Mouse (Mus musculus) effector memory CD4-positive, alpha-beta T cell, adult 7 months (primary cell): ENCODE data around the gene Zfp78. TPM values are rescaled to one million over a fixed set of nuclear protein-coding genes. Genes with fewer than 3 reads are reported as not detected.

Experiments used
- polyA plus RNA-seq: library from polyadenylated mRNA; unstranded; fragments of 100-300 nt; shearing (Covaris generic); gene quantifications from one replicate; pipeline ENCODE4 v1.2.1, GENCODE M21; 2017

The Zfp78 gene
- 1.9 TPM for polyA plus RNA-seq

GRCm38 (mm10) chr7:6363047-6363488, at the start of gene Zfp78:
Gene Zfp78, plus strand, starts transcription at chr7:6363280.

GRCm38 (mm10) chr7:6331233-6331956, 31.7 kb upstream of the Zfp78 start, which contains the start of gene Zfp583:
Gene Zfp583, minus strand, starts transcription at chr7:6331285.

GRCm38 (mm10) chr7:6343501-6344071, 19.5 kb upstream of the Zfp78 start, which contains the start of gene Gm3854:
Gene Gm3854, plus strand, starts transcription at chr7:6343759.

GRCm38 (mm10) chr7:6383044-6383455, 20.0 kb downstream of the Zfp78 start, which contains the start of gene Zfp28:
Gene Zfp28, plus strand, starts transcription at chr7:6383295.

GRCm38 (mm10) chr7:6397996-6398975, 35.2 kb downstream of the Zfp78 start, which contains the start of gene Smim17:
Gene Smim17, plus strand, starts transcription at chr7:6398715.

GRCm38 (mm10) chr7:6410043-6410442, 47.0 kb downstream of the Zfp78 start, which contains the start of gene Gm20715:
Gene Gm20715, plus strand, starts transcription at chr7:6410277.

Other genes with a start within 250 kb of the Zfp78 start
- 26.5 TPM for gene Zfp787, start 207.3 kb upstream of the Zfp78 start, polyA plus RNA-seq
- 29.0 TPM for gene Zfp444, start 191.1 kb upstream of the Zfp78 start, polyA plus RNA-seq
- not detected for gene Galp, start 166.2 kb upstream of the Zfp78 start, polyA plus RNA-seq
- gene Zscan5b, start 141.0 kb upstream of the Zfp78 start, polyA plus RNA-seq, result 0.35 TPM
- gene Epp13, start 110.6 kb upstream of the Zfp78 start, polyA plus RNA-seq, result not detected
- 8.4 TPM for gene Zfp667, start 76.7 kb upstream of the Zfp78 start, polyA plus RNA-seq
- 0.22 TPM for gene Zfp583, start 32.0 kb upstream of the Zfp78 start, polyA plus RNA-seq
- gene Gm3854, start 19.5 kb upstream of the Zfp78 start, polyA plus RNA-seq, result 0.89 TPM
- gene Zfp28, start 20.0 kb downstream of the Zfp78 start, polyA plus RNA-seq, result 5.9 TPM
- 0.61 TPM for gene Smim17, start 35.4 kb downstream of the Zfp78 start, polyA plus RNA-seq
- not detected for gene Gm20715, start 47.0 kb downstream of the Zfp78 start, polyA plus RNA-seq
- not detected for gene Olfr1344, start 75.4 kb downstream of the Zfp78 start, polyA plus RNA-seq
- 0.05 TPM for gene Olfr1336, start 92.9 kb downstream of the Zfp78 start, polyA plus RNA-seq
- 0.35 TPM for gene Olfr1346, start 103.8 kb downstream of the Zfp78 start, polyA plus RNA-seq
- not detected for gene Olfr5, start 123.7 kb downstream of the Zfp78 start, polyA plus RNA-seq
- gene Olfr1347, start 136.5 kb downstream of the Zfp78 start, polyA plus RNA-seq, result not detected
- gene Olfr1348, start 145.5 kb downstream of the Zfp78 start, polyA plus RNA-seq, result not detected
- gene Olfr1349, start 159.7 kb downstream of the Zfp78 start, polyA plus RNA-seq, result not detected
- gene Olfr1350, start 201.6 kb downstream of the Zfp78 start, polyA plus RNA-seq, result 0.24 TPM